Mouse (Mus musculus) C2C12 (cell line): ENCODE data around the gene Grik2.

Experiments
- CEBPB ChIP-seq: IDR thresholded peaks from one replicate; pipeline ENCODE4 v1.6.1; 2011; ENCODE audit warnings: low read depth, mild to moderate bottlenecking, control low read depth, moderate library complexity
- CTCF ChIP-seq: IDR thresholded peaks from one replicate; pipeline ENCODE4 v1.5.1; 2011; ENCODE audit not compliant: control insufficient read depth, insufficient read depth, insufficient read length
- MAX ChIP-seq: IDR thresholded peaks from one replicate; pipeline ENCODE4 v1.6.1; 2011; ENCODE audit warnings: mild to moderate bottlenecking, control low read depth
- MYOD1 ChIP-seq: IDR thresholded peaks from one replicate; pipeline ENCODE4 v1.6.1; 2011; ENCODE audit warnings: low read depth; ENCODE audit not compliant: control insufficient read depth, insufficient read length
- USF1 ChIP-seq: IDR thresholded peaks from one replicate; pipeline ENCODE4 v1.6.1; 2011; ENCODE audit warnings: low read depth, mild to moderate bottlenecking, control low read depth, moderate library complexity

DNA sequence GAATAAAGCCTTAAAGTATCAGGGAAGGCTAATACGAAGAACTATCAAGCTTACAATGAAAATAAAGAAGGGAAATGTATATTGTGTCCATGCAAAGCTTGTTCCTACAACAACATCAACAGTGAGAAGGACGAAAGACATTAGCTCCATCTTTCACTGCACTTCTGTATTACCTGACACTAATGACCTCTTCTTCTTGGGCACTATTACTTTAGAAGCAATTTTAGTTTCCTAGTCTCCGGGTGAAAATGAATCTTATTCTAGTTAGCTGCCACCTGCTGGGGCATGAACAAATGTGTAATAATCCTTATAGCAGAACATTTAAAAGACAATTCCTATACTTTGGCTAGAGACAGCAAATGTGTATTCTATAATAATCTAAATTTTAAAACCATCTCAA, 1.9 kb downstream of the Grik2 start:
- TF ChIP-seq CTCF (no peak), USF1 (no peak), CEBPB (no peak), MAX (no peak), MYOD1 (no peak)
